Comparison of ENCODE assay signal across 8 mouse cellular contexts in genomic region chr8:105225917-105226316, GRCm38 (mm10). TPM values are rescaled to one million over a fixed set of nuclear protein-coding genes. Genes with fewer than 3 reads are reported as not detected.
A peak's percentile ranks its signal among the peaks of the same experiment; 100 is the strongest.
DNase-seq lines count a peak whose midpoint lies in the region; ATAC-seq and TF ChIP-seq lines count a peak whose summit lies in the region.

No protein-coding gene starts in this region.

- H3K4me3 ChIP-seq in spleen, adult 2 months (ENCODE audit: extremely low read depth, insufficient read depth, insufficient read length), result peak overlapping the region; percentile 34
- H3K4me3 ChIP-seq in forebrain, embryonic 13.5 days, result peak overlapping the region; percentile 95
- H3K4me3 ChIP-seq in liver, embryonic 14.5 days (ENCODE audit: insufficient read depth in 1 of 2, low read depth in 2 of 2, low read length in 2 of 2), result peak overlapping the region; percentile 94 to 99
- H3K4me3 ChIP-seq in neural tube, embryonic 13.5 days, result peak overlapping the region; percentile 96

- DNase-seq in spleen, adult 2 months (ENCODE audit: low read depth in 1 of 2, low spot score in 2 of 2), result no peak
- DNase-seq in spleen, postnatal 36 days (ENCODE audit: low spot score in 2 of 2), result no peak
- peak in 2 of 3 experiments; percentile 9 to 38 for DNase-seq in liver, embryonic 14.5 days (ENCODE audit: low read depth in 3 of 3, low spot score in 3 of 3)
- DNase-seq in embryo, embryonic 10.5 days (ENCODE audit: low spot score), result no peak
- no peak for DNase-seq in B cell, adult 2 months

- peak overlapping the region; percentile 87 for H3K4me2 ChIP-seq in forebrain, embryonic 13.5 days
- H3K4me2 ChIP-seq in liver, embryonic 14.5 days (ENCODE audit: low read depth), result peak overlapping the region; percentile 94
- peak overlapping the region; percentile 87 for H3K4me2 ChIP-seq in neural tube, embryonic 13.5 days

- H3K9ac ChIP-seq in forebrain, embryonic 13.5 days, result peak overlapping the region; percentile 93
- peak overlapping the region; percentile 97 for H3K9ac ChIP-seq in liver, embryonic 14.5 days (replicated peaks)
- H3K9ac ChIP-seq in neural tube, embryonic 13.5 days, result peak overlapping the region; percentile 90

- H3K27me3 ChIP-seq in spleen, adult 2 months (ENCODE audit: control insufficient read depth, insufficient read depth, low read length), result no peaks in the 10 kb centered on the region
- H3K27me3 ChIP-seq in forebrain, embryonic 13.5 days, result no peaks in the 10 kb centered on the region
- H3K27me3 ChIP-seq in liver, embryonic 14.5 days (ENCODE audit: control insufficient read depth, insufficient read depth, low read length), result no peaks in the 10 kb centered on the region
- no peaks in the 10 kb centered on the region for H3K27me3 ChIP-seq in neural tube, embryonic 13.5 days

- 16% methylated on average over 6 of the region's 6 CpGs for WGBS in spleen, adult 2 months
- WGBS in forebrain, embryonic 13.5 days, result 29% methylated on average over 6 of the region's 6 CpGs
- 16% methylated on average over 6 of the region's 6 CpGs for WGBS in liver, embryonic 14.5 days (ENCODE audit: insufficient replicate concordance)
- WGBS in neural tube, embryonic 13.5 days, result 25% methylated on average over 6 of the region's 6 CpGs

- H3K36me3 ChIP-seq in spleen, adult 2 months (ENCODE audit: control insufficient read depth, insufficient read depth, low read length), result no peaks in the 10 kb centered on the region; the same call in 1 of the 2 replicates
- H3K36me3 ChIP-seq in forebrain, embryonic 13.5 days (ENCODE audit: poor library complexity, severe bottlenecking), result no peaks in the 10 kb centered on the region
- H3K36me3 ChIP-seq in liver, embryonic 14.5 days (replicated peaks; ENCODE audit: control insufficient read depth, insufficient read depth, low read depth), result no peaks in the 10 kb centered on the region; the same call in 1 of the 2 replicates
- H3K36me3 ChIP-seq in neural tube, embryonic 13.5 days, result no peaks in the 10 kb centered on the region

- TF ChIP-seq CTCF in spleen, adult 2 months (IDR thresholded peaks at IDR 0.05; ENCODE audit: extremely low read depth, insufficient read depth, insufficient read length, insufficient replicate concordance), result no peak
- no peak for TF ChIP-seq CTCF in liver, embryonic 14.5 days (IDR thresholded peaks at IDR 0.05; ENCODE audit: low read depth)

- peaks cover 5% of the 10 kb centered on the region; the same call in 1 of the 2 replicates for H3K4me1 ChIP-seq in spleen, adult 2 months (ENCODE audit: control insufficient read depth, insufficient read depth, insufficient read length)
- peaks cover 17% of the 10 kb centered on the region for H3K4me1 ChIP-seq in forebrain, embryonic 13.5 days
- peaks cover 3 to 14% of the 10 kb centered on the region in 2 experiments for H3K4me1 ChIP-seq in liver, embryonic 14.5 days (replicated peaks; ENCODE audit: control insufficient read depth in 2 of 2, insufficient read depth in 2 of 2, low read length in 1 of 2)
- peaks cover 23% of the 10 kb centered on the region for H3K4me1 ChIP-seq in neural tube, embryonic 13.5 days (replicated peaks)

- ATAC-seq in forebrain, embryonic 13.5 days, result no peak
- no peak for ATAC-seq in liver, embryonic 14.5 days (ENCODE audit: insufficient read depth)
- ATAC-seq in neural tube, embryonic 13.5 days (ENCODE audit: low read depth), result no peak
- no peak for ATAC-seq in monocyte, adult 5-6 weeks (replicated peaks; ENCODE audit: insufficient number of reproducible peaks, low FRiP score, low TSS enrichment, poor library complexity, severe bottlenecking)

- no peak overlapping the region for H3K27ac ChIP-seq in spleen, adult 2 months (ENCODE audit: insufficient read depth, low read length)
- H3K27ac ChIP-seq in forebrain, embryonic 13.5 days, result no peak overlapping the region
- peak overlapping the region; percentile 85 for H3K27ac ChIP-seq in liver, embryonic 14.5 days
- H3K27ac ChIP-seq in neural tube, embryonic 13.5 days (replicated peaks), result no peak overlapping the region

- no peak for TF ChIP-seq POLR2A in spleen, adult 2 months (IDR thresholded peaks at IDR 0.05; ENCODE audit: low read depth, low read length)

- H3K9me3 ChIP-seq in forebrain, embryonic 13.5 days (replicated peaks), result no peaks in the 10 kb centered on the region
- no peaks in the 10 kb centered on the region for H3K9me3 ChIP-seq in liver, embryonic 14.5 days (ENCODE audit: control insufficient read depth, low read length)
- no peaks in the 10 kb centered on the region for H3K9me3 ChIP-seq in neural tube, embryonic 13.5 days

- TF ChIP-seq EP300 in liver, embryonic 14.5 days (IDR thresholded peaks at IDR 0.05; ENCODE audit: low read depth), result no peak

RNA-seq across cellular contexts. Expression of gene D230025D16Rik, which starts 1.0 kb away (rescaled TPM):
- 13.6 TPM in 2 replicates for polyA plus RNA-seq in spleen, adult 2 months (2012; rRNA removed)
- polyA plus RNA-seq in forebrain, embryonic 13.5 days (2015; fragmentation: Nextera tagmentation; extraction: Ambion mirVana), result 25.2 and 26.4 TPM in 2 replicates
- polyA plus RNA-seq in liver, embryonic 14.5 days (2012; rRNA removed), result 10.7 and 11.9 TPM in 2 replicates
- 14.7 and 16.7 TPM in 2 replicates for polyA plus RNA-seq in liver, embryonic 14.5 days (2014; fragmentation: Nextera tagmentation; extraction: Ambion mirVana)
- 27.3 and 27.5 TPM in 2 replicates for polyA plus RNA-seq in neural tube, embryonic 13.5 days (2015; fragmentation: Nextera tagmentation; extraction: Ambion mirVana)
- total RNA-seq in monocyte, adult 5-6 weeks (2017), result 28.8 to 39.0 TPM (median 32.3 TPM) in 3 replicates

RNA-seq across cellular contexts. Expression of gene B3gnt9, which starts 29.0 kb away (rescaled TPM):
- polyA plus RNA-seq in spleen, adult 2 months (2012; rRNA removed), result 11.5 and 12.0 TPM in 2 replicates
- 1.3 and 2.4 TPM in 2 replicates for polyA plus RNA-seq in forebrain, embryonic 13.5 days (2015; fragmentation: Nextera tagmentation; extraction: Ambion mirVana)
- polyA plus RNA-seq in liver, embryonic 14.5 days (2012; rRNA removed), result 1.6 and 1.7 TPM in 2 replicates
- polyA plus RNA-seq in liver, embryonic 14.5 days (2014; fragmentation: Nextera tagmentation; extraction: Ambion mirVana), result 2.3 and 3.1 TPM in 2 replicates
- 7.4 and 8.8 TPM in 2 replicates for polyA plus RNA-seq in neural tube, embryonic 13.5 days (2015; fragmentation: Nextera tagmentation; extraction: Ambion mirVana)
- 0.29 TPM in 1 of 3 replicates, not detected in the others for total RNA-seq in monocyte, adult 5-6 weeks (2017)

RNA-seq across cellular contexts. Expression of gene Tradd, which starts 38.5 kb away (rescaled TPM):
- 28.1 and 31.8 TPM in 2 replicates for polyA plus RNA-seq in spleen, adult 2 months (2012; rRNA removed)
- polyA plus RNA-seq in forebrain, embryonic 13.5 days (2015; fragmentation: Nextera tagmentation; extraction: Ambion mirVana), result 13.2 and 13.3 TPM in 2 replicates
- 5.5 and 6.0 TPM in 2 replicates for polyA plus RNA-seq in liver, embryonic 14.5 days (2012; rRNA removed)
- 11.5 and 15.8 TPM in 2 replicates for polyA plus RNA-seq in liver, embryonic 14.5 days (2014; fragmentation: Nextera tagmentation; extraction: Ambion mirVana)
- 21.4 and 25.0 TPM in 2 replicates for polyA plus RNA-seq in neural tube, embryonic 13.5 days (2015; fragmentation: Nextera tagmentation; extraction: Ambion mirVana)
- total RNA-seq in monocyte, adult 5-6 weeks (2017), result 16.2 to 28.9 TPM (median 23.3 TPM) in 3 replicates

RNA-seq across cellular contexts. Expression of gene Fbxl8, which starts 38.5 kb away (rescaled TPM):
- 16.0 and 20.5 TPM in 2 replicates for polyA plus RNA-seq in spleen, adult 2 months (2012; rRNA removed)
- 0.44 and 0.58 TPM in 2 replicates for polyA plus RNA-seq in forebrain, embryonic 13.5 days (2015; fragmentation: Nextera tagmentation; extraction: Ambion mirVana)
- polyA plus RNA-seq in liver, embryonic 14.5 days (2012; rRNA removed), result 1.0 and 1.3 TPM in 2 replicates
- 0.75 and 0.83 TPM in 2 replicates for polyA plus RNA-seq in liver, embryonic 14.5 days (2014; fragmentation: Nextera tagmentation; extraction: Ambion mirVana)
- 1.8 and 2.0 TPM in 2 replicates for polyA plus RNA-seq in neural tube, embryonic 13.5 days (2015; fragmentation: Nextera tagmentation; extraction: Ambion mirVana)
- total RNA-seq in monocyte, adult 5-6 weeks (2017), result 3.6 to 5.0 TPM in 2 of 3 replicates, not detected in the other

RNA-seq across cellular contexts. Expression of gene Hsf4, which starts 43.7 kb away (rescaled TPM):
- 2.5 and 2.7 TPM in 2 replicates for polyA plus RNA-seq in spleen, adult 2 months (2012; rRNA removed)
- polyA plus RNA-seq in forebrain, embryonic 13.5 days (2015; fragmentation: Nextera tagmentation; extraction: Ambion mirVana), result 0.10 and 0.13 TPM in 2 replicates
- polyA plus RNA-seq in liver, embryonic 14.5 days (2012; rRNA removed), result 0.03 TPM in 1 of 2 replicates, not detected in the other
- 0.08 TPM in 1 of 2 replicates, not detected in the other for polyA plus RNA-seq in liver, embryonic 14.5 days (2014; fragmentation: Nextera tagmentation; extraction: Ambion mirVana)
- polyA plus RNA-seq in neural tube, embryonic 13.5 days (2015; fragmentation: Nextera tagmentation; extraction: Ambion mirVana), result 0.32 and 0.44 TPM in 2 replicates
- 0.96 to 2.5 TPM in 2 of 3 replicates, not detected in the other for total RNA-seq in monocyte, adult 5-6 weeks (2017)

Comparison
In these comparisons a context has a peak if more than half of its experiments do, and no peak if none do; other contexts are left out.
1. DNase-seq: peak in liver, embryonic 14.5 days (2 of 3); none in spleen, adult 2 months (0 of 2), spleen, postnatal 36 days (0 of 2), embryo, embryonic 10.5 days (single experiment) and B cell, adult 2 months (0 of 2).
2. H3K4me3 ChIP-seq: peak in every context shown above with its lines; median percentile 96 in liver, embryonic 14.5 days; 96 in neural tube, embryonic 13.5 days; 95 in forebrain, embryonic 13.5 days; 34 in spleen, adult 2 months.
3. Peak in every context shown above with its lines, with median percentiles within 50 percentile points of each other: H3K4me2 ChIP-seq and H3K9ac ChIP-seq.